Mouse (Mus musculus): Measurements from ENCODE around the gene Plekha5.

The Plekha5 gene

DNA sequence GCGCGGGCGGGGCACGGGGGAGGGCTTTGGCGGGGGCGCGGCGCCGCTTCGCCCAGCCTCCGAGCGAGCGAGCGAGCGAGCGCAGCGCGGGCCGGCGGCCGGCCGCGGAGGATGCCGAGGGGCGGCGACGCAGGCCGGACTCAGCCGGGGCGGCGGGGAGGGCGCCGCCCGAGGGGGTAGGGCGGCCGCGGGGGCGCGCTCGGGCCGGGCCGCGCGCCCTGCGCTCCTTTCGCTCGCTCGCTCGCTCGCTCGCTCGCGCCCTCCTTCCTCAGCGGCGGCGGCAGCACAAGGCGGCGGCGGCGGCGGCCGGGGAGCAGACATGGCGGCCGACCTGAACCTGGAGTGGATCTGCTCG is at the start of gene Plekha5:
TSS of gene Plekha5 (plus strand) at position 209 of the 355 bp plus-strand sequence.
- DNase-seq (ENCODE audit: low spot score in 2 of 2) = peak; percentile 39 to 45

DNA sequence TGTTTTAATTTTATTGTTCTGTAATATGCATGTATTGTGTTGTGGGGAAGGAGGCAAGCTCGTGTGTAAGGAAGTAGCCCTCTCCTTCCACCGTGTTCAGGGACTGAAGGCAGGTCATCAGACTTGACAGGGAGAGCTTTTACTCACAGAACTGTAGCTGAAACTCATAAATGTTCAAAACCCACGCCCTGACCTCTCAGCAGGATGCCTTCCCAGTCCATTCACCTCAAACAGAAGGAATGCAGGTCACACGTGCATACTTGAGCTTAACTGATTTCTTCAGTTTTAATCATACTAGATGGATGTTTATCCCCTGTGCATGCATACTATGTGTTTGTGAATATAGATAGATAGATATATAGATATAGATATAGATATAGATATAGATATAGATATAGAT is 48.2 kb upstream of the Plekha5 start:
- DNase-seq (ENCODE audit: low spot score in 2 of 2) = no peak

DNA sequence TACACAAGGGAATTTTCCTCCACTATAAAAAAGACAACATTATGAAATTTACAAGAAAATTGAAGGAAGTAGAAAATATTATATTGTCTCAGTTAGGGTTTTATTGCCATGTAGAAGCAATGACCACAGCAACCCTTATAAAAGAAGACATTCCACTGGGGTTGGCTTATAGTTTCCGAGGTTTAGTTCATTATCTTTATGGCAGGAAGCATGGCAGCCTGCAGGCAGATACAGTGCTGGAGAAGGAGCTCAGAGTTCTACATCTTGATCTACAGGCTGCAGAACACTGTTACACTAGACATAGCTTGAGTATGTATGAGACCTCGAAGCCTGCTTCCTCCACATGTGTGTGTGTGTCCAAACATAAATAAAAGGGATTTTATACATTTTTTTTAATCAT is 43.3 kb upstream of the Plekha5 start:
- no peak for DNase-seq (ENCODE audit: low spot score in 2 of 2)

DNA sequence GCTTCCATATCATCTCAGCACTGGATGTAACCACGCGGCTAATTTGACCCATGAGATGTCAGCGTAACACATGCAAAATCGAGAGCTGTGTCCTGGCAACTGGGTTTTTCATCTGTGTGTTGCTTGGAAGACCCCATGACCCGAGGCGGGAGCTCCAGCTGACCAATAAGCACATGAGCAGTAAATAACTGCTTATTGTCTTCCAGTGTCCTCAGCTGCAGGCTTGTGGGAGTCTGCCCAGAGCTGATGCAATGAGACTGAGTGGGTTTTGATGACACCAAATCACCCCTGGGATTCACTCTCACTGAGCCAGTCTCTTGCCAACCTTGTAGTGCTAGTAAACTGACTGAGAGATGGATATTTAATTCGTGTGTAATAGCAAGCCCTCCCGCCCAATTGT is 42.7 kb upstream of the Plekha5 start:
- DNase-seq (ENCODE audit: low spot score in 2 of 2) = no peak

DNA sequence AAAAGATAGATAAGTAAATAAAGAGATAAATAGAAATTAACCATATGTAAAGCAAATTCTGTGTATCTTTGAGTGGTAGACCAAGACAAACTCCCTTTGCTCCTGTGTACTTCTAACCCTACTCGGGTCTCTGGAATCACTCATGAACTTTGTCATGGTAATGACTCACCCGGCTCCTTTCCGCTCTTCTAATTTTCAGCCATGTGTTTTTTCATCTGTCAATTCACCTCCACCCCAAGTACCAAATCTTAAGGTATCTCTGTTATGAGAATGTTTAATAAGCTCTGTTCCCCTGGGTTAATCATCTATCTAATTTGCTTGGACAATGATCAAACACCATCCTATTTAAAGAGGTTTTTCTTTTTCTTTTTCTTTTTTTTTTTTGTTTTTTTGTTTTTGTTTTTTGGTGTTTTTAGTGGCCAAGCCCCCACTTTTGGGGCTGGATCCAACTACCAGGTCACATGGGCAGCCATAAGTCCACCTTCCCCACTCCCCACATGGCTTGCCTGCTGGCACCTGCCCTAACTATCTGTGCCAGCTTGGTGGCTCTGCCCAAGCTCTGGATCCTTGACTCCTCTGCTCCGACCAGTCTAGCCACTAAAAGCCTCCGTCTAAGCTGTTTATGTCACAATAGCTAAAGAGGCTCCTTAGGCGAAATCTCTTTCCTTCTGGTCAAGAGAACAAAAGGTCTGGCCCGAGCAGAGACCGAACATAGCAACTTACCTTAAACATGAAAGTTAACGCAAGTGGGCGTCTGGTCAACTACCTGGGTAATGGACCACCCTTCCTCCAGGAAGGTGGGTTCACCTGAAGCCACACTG is 40.1 kb upstream of the Plekha5 start:
- DNase-seq (ENCODE audit: low spot score in 2 of 2) = no peak

- DNase-seq (ENCODE audit: low spot score in 2 of 2) = no peak
Observed at GRCm38 (mm10) chr6:140396687-140397086, 27.2 kb upstream of the Plekha5 start.

- DNase-seq (ENCODE audit: low spot score in 2 of 2) = no peak
Observed at GRCm38 (mm10) chr6:140402766-140403310, 21.0 kb upstream of the Plekha5 start.

DNA sequence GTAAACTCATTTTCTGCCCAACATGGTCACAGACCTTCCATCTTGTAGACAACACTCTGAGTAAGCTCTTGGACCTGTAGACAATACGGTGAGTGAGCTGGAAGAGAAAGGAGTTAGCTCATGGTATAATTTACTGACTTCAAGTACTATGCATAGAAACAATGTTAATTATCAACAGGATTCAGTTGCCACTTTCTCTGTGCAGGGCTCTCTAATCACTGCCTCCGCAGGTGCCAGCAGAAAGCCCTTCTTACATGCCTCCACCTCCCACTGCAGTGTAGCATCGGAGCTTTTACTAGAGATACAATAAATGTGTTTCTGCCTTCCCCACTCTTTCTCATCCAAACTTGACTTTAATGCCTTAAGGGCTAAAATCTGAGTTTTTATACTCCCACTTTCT is 11.9 kb upstream of the Plekha5 start:
- no peak for DNase-seq (ENCODE audit: low spot score in 2 of 2)

DNA sequence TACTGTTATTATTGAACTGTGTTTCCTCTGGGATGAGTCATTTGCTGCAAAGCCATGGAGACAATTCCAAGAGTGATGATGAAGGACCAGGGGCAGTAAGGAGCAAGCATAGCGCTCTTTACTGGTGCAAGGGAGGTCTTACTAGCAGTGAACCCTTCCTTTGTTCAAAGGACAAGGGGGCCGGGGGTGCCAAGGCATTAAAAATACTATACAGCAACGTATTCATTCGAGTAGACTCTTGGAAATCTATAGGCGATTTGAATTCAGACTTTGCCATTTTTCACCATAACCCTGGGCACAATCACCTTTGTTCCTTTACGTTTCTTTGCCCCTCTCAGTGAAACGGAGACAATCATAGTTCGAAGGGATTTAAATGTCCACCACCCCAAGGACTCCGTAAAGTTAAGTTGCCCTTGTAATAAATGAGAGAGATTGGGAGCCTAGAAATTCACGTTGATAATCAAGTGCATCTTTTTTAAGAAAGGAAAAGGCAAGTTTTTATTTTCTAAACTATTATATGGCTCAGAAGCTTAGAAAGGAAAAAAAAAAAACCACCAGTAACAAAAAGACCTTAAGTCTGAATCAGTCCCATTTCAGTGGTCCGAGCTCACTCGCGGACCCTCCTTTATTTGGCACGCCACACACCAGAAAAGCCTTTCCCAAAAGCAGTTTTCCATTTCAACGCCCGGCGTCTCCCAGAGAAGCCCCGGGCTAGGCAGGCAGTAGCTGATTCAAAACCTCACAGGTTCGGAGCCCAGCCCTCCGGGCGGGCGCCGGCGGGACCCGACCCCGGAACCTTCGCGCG is 611 bp upstream of the Plekha5 start:
- no peak for DNase-seq (ENCODE audit: low spot score in 2 of 2)

DNA sequence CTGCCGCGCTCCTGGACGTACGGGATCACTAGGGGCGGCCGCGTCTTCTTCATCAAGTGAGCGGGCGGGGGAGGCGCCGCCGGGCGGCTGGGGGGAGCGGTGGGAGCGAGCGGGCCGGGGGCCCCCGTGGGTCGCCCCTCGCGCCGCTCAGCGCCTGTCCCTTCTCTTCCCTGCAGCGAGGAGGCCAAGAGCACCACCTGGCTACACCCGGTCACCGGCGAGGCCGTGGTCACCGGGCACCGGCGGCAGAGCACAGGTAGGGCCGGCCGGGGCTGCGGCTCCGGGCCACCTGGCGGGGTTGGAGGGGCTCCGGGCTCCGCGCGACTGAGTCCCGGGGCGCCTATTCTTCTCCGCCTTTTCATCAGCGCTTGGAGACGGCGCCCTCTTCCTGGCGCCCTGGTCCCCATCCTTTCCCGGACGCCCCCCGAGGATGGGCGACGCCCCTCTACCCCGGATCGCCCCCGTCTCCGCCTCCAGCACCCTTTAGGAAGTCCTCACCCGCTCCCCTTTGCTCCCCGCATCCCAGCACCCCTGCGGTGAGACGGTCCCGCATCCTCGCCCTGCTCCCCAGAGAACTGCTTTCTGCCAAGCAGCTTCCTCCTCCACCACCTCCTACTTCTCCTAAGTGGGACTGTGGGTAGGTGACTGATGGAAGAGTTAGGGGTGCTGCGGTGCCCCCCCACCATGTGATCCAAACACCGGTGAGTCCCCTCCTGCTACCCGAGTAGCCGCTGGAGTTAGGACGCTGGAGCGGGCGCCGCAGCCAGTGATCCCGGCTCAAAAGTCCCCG is 542 bp downstream of the Plekha5 start:
- DNase-seq (ENCODE audit: low spot score in 2 of 2) = peak; percentile 2 to 39

DNA sequence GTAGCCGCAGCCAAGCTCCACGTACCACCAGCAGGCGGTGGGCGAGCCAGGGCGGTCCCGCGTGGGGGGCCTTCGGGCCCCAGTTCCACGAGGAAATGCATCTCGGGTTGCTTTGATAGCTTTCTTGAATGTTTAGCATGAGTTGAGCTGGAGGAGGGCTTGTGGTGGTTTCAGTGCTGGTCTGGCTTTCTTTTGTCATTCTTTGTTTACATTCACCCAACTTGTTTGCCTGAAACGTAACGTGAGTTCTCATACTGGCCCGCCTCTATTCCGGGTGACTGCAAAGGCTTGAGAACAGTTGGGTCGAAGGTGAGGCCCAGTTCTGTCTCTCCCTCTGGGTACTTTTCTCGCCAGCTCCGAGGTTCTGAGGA is 1.1 kb downstream of the Plekha5 start:
- DNase-seq (ENCODE audit: low spot score in 2 of 2) = peak; percentile 7 to 19

GRCm38 (mm10) chr6:140429236-140429635 is 5.4 kb downstream of the Plekha5 start:
- no peak for DNase-seq (ENCODE audit: low spot score in 2 of 2)

GRCm38 (mm10) chr6:140432363-140432762 is 8.5 kb downstream of the Plekha5 start:
- DNase-seq (ENCODE audit: low spot score in 2 of 2) = no peak

- peak in 1 of 2 experiments; percentile 14 for DNase-seq (ENCODE audit: low spot score in 2 of 2)
Observed at GRCm38 (mm10) chr6:140443374-140443773, 19.5 kb downstream of the Plekha5 start.

- DNase-seq (ENCODE audit: low spot score in 2 of 2) = no peak
Observed at GRCm38 (mm10) chr6:140444147-140444546, 20.3 kb downstream of the Plekha5 start.

DNA sequence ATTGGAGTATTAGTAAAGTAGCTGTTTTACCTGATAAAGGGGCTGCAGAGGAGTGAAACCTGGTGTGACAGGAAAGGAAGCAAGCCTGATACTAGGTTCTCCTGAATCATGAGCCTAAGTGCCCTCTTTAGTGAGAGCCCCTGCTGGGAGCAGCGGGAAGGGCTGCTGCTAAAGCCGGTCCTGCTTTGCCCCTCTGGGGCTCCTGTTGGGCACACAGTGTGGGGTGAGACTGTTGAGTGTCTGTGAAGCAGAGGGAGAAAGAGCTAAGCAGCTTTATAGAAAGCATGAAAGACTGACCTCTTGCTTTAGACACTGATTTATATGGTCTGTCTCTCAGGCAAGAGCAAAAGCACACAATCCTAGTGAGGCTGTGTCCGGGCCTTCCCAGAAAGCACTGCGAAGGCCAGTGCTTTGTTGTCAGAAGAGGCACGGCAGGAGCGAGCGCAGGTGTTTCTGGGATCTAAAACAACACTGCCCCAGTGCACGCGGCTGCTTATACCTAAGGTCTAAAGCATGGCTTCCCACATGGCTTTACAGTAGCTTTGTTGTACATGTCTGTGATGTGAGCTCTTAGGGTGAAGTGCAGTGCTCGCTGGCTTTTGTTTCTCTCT is 21.1 kb downstream of the Plekha5 start:
- DNase-seq (ENCODE audit: low spot score in 2 of 2) = no peak

DNA sequence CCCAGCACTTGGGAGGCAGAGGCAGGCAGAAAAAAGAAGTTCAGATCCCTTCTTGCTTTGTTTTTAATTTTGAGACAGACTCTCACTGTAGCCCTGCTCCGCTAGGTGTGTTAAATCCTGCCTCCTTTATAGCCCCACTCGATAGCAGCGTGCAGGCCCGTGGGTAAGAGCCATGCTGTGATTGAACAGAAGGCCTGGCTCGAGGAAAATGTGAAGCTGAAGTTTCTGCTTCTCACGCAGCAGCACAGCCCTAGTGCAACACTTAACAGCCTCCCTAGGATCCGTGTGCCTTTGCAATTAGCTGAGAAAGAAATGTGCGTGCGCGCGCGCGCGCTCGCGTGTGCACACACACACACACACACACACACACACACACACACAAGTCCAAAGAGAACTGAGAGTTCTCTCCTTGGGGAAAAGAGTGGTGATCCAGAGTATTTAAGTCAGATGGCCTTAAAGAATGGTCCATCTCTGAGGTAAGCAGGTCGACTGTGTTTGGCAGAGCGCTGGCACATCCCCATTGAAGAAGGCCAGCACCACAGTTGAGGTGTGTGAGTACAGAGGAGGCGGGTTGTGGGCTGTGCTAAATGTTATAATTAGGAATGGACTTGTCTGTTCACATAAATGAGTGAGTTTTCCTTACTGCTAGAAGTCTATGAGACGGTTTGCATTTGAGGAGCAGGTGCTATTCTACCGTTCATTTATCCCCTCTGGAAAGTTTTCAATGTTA is 24.3 kb downstream of the Plekha5 start:
- DNase-seq (ENCODE audit: low spot score in 2 of 2) = no peak

- DNase-seq (ENCODE audit: low spot score in 2 of 2) = no peak
Observed at GRCm38 (mm10) chr6:140450693-140451092, 26.8 kb downstream of the Plekha5 start.

DNA sequence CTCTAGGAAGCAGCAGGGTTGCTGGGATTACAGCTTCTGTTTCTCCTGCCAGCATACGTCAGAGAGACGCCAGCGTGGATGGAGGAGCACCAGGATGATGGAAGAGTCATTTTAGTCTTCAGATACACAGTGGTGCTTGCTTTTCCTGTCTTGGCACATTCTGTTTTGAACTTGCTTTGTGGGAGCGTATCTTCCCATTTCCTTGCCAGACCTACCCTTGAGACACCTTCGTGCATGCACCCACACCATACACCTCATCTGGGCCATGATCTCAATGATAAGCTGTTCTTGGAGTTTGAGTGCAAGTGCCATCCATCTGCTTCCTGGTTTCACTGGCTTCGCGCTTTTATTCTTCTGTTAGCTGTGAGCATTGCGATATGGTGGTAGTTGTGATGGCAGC is 28.9 kb downstream of the Plekha5 start:
- no peak for DNase-seq (ENCODE audit: low spot score in 2 of 2)

DNA sequence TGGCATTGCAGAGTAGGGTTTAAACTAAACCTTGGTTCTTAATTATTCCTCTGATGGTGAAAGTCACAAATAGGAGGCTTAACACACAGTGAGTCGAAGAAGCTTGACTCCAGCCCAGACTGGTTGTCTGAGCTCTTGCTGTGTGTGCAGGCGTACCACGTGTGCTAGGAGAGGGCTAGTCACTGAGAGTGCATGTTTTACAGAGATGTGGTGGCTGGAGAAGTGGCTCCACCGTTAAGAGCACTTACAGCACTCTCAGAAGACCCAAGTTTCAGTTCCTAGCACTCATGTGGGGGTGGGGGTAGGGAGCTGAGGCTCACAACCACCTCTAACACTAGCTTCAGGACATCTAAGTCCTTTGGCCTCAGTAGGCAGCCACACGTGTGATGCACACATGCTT is 29.6 kb downstream of the Plekha5 start:
- DNase-seq (ENCODE audit: low spot score in 2 of 2) = no peak

DNA sequence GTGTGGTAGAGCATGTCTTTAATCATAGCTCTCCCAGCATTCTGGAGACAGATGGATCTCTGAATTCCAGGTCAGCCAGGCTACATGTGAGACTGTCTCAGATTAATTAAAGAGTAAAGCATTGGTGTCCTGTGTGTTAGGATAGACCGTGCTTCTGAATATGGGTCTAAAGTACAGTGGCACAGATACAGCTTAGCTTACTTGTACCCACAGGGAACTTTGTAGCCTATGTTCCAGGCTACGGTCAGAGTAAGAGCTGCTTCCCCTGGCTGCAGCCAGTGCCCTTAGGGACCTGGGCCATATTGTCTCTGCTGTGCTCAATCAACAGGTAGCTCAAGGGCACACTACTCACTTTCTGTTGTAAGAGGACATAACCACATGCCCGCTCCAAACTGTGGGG is 30.5 kb downstream of the Plekha5 start:
- DNase-seq (ENCODE audit: low spot score in 2 of 2) = no peak
